Mouse (Mus musculus) ES-Bruce4 (cell line): ENCODE measurements around the gene Cdh4.

Experiments
- CTCF ChIP-seq: IDR thresholded peaks from one replicate; pipeline ENCODE4 v1.8.1; 2011; ENCODE audit warnings: low read depth, low read length
- EP300 ChIP-seq: IDR thresholded peaks from 2 replicates; pipeline ENCODE4 v1.6.1; 2011; ENCODE audit warnings: low read depth, low read length; ENCODE audit not compliant: insufficient read depth
- POLR2A ChIP-seq: IDR thresholded peaks from one replicate; pipeline ENCODE4 v1.8.1; 2011; ENCODE audit warnings: low read length; ENCODE audit not compliant: insufficient read depth

GRCm38 (mm10) chr2:179802411-179802810 is 360.2 kb downstream of the Cdh4 start:
- no peak for TF ChIP-seq CTCF
- TF ChIP-seq EP300: no peak
- no peak for TF ChIP-seq POLR2A
